Mouse (Mus musculus) cerebellum, adult 2 months (tissue): Measurements from ENCODE around the gene Cd96.

Experiments used
- CTCF ChIP-seq: fragments of 200-500 bp; IDR thresholded peaks from 2 replicates; pipeline ENCODE4 v1.5.1; 2011; ENCODE audit warnings: low read depth, mild to moderate bottlenecking, control low read depth, low read length, moderate library complexity, borderline replicate concordance; ENCODE audit not compliant: insufficient read depth
- POLR2A ChIP-seq: fragments of 200-500 bp; IDR thresholded peaks from 2 replicates; pipeline ENCODE4 v1.6.1; 2011; ENCODE audit warnings: low read length, control low read depth, borderline replicate concordance; ENCODE audit not compliant: insufficient read depth

GRCm38 (mm10) chr16:46022189-46022928 lies 97.7 kb downstream of the Cd96 start:
- TF ChIP-seq CTCF (peak; percentile 84), POLR2A (no peak)
